Mouse (Mus musculus) urinary bladder, postnatal 25 days (tissue): ENCODE data around the gene Cfap161.

Source experiments
- DNase-seq: peaks from one replicate; pipeline ENCODE4 v3.0.0; 2022; ENCODE audit warnings: low spot score

Cfap161 gene

DNA sequence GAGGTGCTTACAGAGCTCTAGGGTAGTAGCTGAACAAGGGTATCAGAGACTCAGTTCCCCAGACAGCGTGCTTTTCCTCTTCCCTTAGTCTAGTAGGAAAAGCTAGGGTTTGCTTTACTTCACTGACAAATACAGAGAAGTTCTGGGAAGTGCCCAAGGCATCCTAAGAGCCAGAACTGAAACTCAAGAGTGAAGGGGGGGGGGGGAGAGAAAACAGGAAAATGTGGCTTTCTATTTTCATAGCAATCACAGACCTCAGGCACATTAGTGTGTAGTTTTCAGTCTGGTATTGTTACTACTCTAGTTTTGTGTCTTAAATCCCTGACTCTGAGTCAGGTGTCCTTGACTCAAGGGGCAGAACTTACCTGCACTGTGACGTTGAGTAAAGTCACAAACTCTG lies 7.3 kb upstream of the Cfap161 start:
- DNase-seq: no peak

DNA sequence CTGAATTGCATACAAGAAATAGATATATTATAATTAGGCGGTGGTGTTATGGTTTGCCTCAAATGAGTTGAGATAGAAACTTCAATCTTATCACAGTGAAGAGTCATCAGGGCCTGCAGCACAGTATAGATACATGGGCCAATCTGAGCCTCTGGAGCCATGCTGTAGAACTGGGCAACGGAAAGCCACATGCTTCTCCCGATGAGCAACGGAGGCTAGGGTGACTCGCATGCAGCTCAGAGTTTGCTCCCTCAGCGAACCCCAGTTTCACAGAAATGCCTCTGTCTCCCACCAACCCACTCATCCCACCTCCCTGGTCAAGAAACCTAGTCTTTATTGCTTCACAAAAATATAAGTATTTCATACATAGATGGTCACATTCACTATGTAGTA lies 6.8 kb upstream of the Cfap161 start:
- no peak for DNase-seq

DNA sequence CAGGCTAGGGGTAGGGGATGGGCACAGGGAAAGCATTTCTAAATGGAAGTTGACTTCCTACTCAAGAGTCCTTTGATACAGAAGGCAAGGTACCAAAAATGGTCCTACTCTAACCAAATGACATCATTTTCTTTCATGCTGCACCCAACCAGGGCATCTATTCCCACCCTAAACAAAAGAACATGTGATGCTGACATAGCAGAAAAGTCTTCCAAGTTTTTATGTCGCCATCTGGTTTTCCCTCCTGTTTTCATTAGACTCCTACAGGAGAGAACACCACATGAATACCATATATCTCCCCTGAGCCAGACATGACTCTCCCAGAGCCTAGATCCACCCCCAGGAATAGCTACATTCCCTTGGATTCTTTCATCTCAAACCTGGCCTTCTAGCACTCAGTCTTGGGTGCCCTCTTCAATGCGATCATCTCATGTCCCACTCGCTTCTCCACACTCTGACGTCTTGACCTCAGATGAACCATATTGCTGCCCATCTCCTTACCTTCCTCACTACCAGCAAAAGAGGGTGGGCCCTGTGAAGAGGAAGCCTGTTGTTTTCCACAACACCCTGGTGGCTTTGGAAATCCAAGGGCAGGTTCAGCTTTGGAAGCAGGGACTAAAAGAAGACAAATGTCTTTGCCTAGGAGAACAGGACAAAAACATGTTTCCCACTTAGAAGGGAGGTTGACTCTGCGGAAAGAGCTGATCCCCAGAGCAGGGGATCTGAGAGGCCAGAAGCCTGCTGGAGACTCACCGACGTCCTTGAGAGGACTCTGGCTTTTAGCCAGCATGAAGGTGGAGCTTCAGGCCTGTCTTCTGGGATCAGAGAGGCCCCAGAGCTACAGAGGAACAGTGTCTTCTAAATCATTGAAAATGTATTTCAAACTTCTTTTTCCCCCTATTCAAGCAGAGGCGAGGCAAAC lies 6.1 kb upstream of the Cfap161 start:
- DNase-seq: no peak

DNA sequence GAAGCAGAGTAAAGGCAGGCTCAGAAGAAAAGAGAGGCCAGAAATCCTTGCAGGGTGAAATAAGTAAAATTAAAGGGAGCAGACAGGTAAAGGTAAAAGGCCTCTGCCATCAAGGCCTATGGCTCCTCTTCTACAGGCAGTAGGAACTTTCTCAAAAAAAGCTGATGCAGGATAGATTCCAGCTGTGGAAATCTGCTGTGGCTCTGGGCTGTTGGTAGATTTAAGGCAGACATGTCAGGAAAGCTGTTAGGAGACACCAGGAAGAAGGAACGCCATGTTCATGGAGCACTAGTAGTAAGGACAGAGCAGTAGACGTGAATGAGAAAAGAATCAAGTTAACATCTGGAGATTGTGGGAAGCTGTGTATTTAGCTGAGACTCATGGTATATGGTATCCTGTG lies 5.4 kb upstream of the Cfap161 start:
- no peak for DNase-seq

DNA sequence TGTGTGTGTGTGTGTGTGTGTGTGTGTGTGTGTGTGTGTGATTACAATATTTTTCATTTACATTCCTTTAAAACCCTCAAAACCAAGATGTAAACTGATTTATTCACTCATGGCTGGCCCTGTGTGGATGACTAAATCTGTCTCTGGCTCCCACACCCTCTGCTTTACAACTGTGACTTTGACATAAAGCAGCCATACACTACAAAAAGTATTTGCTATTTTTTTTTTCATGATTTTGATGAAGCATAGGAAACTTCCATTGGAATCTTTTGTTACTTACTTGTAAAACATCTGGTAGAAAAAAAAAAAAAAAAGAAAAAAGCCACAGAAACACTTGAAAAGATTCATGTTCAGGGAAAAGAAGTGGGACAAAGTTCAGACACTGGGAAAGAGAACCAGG lies 3.3 kb upstream of the Cfap161 start:
- DNase-seq: no peak

DNA sequence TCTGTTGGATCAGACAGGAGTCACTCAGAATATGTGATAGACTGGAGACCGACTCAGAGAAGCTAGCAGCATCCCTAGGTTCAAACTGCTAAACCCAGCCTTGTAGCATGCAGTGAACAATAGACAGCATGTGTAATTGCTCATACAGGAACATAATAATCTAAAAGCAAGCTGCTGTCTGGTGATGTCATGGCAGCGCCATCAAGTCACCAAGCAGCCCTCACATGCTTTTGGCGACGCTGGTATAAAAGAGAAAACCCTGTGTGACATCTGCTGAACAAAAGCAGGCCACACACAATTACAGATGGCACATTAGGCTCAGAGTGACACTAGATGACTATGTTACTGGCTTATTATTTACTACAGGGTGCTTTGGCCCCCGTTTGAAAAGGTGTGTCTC lies 1.5 kb upstream of the Cfap161 start:
- no peak for DNase-seq

DNA sequence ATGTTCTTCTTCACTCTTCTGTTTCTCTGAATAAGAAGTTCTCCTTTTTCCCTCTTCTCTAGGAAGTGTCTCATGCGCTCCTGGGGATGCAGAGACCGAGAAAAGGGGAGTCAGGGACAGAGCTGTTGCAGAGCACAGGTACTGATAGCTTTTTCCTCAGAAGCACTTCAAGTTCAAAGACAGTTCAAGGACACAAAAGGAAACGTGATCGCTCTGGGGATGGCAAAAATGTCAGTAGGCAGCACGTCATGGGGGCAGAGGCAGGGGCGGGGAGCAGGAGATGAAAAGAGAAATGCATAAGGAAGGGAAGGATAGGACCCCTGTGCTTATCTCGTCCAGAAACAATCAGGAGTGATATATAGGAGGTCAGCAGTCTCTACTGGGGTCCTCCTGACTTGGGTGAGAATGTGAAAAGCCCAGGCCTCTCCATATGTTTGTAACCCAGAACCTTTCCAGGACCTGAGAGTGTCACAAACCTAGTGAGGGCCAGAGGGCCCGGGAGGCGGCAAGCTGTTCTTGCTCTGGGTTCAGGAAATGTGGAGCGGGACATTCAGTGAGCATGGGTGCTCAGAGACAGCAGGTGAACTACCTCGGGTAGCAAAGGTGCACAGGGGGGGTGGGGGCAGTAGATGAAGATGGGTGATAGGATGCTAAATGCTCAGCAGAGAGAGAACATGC lies 535 bp downstream of the Cfap161 start:
- no peak for DNase-seq

DNA sequence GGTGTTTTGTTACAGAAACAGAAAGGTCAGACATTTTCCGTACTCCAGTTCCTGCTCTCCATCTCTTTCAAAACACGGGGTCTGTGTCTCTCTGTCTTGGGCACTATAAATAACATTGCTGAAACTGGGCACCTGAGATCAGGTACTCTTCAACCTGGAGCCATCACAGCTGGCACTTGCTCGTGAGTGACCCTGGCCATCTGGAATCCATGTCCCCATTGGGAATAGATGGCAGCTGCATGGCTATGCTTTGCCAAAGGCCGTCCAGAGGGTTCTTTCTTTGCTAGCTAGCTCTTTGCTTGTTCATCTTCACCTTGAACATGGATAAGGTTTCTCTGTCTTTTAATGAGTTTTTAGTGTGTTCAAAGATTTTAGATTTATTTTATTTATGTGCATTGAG lies 13.8 kb downstream of the Cfap161 start:
- no peak for DNase-seq

DNA sequence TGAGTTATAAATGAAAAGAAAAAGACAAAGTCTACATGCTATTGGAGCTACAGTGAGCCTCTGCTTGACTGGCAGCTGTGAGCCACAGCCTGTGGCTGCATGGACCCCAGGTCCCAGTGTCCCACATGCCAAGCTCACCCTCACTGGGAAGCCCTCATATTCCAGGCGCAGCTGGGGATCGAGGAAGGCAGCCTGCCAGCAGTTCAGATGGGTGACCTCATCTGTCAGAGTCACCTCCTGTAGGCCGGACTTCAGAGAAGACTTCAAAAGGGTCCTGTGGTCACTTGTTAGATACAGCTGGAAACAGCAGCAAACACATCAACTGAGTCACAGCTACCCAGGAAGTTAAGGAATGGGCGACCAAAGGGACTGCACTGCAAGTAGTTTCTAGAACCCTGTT lies 14.7 kb downstream of the Cfap161 start:
- no peak for DNase-seq

DNA sequence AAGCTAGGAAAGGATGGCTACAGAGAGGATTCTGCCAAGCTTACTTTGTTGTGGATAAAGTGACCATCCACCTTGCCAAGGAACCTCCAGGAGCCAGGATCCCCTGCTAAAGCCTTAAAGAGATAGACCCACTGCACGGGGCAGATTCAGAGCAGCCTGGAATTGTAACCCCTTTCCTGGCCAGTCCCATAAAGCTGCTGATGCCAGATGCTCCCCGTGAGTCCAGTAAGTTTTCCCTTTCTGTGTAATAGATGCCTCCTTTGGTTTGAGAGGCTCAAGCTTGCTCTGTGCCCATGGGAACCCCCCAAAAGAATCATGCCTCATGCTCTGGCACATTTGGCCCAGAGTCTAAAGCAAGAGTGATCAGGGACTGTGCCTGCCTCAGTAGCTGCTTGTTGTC lies 15.7 kb downstream of the Cfap161 start:
- no peak for DNase-seq

DNA sequence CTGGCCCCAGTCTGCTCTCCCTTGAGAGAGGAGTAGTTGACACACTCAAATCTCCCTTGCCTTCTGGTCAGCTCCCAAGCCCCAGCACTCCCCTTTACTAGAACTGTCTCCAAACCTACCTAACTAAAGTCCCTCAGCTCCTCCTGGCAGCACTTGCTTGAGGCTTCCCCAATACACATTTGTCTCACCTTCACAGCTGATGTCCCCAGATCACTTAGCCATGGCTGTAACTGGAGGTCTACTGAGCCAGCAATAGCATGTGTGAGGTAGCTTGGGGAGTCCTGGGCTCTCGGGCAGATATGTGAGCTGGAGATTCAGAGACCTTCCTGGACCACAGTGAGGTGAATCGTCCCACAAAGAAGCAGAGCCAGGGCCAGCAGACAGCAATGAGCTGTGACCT lies 16.2 kb downstream of the Cfap161 start:
- no peak for DNase-seq

DNA sequence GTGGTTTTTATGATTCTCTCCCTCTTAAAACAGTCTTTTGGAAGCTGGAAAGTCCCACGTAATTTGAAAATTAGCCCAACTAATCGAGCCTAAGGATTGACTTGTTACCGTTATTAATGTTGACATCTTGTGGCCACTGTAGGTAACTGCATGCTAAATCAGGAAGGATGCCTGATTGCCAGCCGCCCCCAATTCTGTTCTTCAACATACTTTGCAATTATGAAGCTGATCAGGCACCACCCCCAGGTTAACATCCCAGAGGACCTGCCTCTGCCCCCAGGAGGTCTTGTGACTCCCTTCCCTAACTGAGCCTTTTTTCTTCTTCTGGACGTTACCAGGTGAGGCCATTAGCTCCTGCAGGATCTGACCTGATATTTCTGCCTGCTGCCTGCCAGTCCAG lies 20.0 kb downstream of the Cfap161 start:
- DNase-seq: peak; percentile 9

DNA sequence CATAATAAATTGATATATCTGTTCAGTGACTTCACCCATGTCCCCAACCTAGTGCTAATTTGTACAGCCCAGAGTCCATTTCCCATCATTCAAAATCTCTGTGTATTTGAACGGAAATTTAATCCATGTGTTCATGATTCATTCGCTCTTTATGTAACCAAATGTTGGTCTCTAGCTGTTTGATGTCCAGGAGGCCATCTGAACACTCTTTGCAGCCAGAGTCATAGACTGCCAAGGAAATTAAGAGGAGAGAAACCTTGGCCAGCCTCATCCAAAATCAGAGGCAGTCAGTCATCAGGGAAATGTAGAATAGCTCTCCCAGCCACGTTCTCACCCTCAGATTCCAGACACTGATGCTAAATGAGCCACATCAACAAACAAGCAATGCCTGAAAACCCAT lies 31.0 kb downstream of the Cfap161 start:
- no peak for DNase-seq

DNA sequence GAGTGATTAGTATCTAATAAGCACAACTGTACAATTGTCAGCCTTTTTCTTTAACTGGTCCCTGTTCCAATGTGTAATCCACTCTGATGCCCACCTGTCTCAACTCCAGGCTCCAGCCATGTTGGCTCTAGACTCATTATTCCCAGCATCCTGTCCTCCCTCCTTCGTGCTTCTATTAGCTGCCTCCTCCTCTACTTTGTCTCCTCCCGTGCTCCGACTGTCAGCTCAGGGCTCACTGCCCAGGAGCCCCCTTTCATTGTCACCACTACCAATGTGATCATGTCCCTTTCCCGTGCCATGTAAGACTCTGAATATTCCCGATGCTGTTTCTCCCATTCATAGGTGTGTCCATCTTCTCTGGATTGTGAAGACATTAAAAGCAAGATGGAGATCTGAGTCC lies 32.3 kb downstream of the Cfap161 start:
- DNase-seq: no peak

DNA sequence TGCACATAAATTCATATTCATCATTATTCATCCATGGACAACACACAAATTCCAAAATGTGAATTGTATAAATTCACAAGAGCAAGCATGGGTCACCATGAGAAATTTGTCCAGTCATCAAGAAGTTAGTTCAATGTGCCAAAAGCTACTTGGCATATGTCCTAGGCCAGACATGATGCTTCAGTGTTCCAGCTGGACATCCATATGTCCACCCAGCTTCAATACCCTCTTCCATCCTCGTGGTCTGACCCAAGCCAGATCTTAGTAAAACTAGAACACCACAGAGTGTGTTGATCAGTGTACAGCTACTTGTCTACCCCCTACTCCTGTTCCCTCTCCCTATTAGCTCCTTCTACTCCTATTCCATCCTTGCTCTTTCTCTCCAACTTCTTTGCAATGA lies 43.6 kb downstream of the Cfap161 start:
- no peak for DNase-seq

DNA sequence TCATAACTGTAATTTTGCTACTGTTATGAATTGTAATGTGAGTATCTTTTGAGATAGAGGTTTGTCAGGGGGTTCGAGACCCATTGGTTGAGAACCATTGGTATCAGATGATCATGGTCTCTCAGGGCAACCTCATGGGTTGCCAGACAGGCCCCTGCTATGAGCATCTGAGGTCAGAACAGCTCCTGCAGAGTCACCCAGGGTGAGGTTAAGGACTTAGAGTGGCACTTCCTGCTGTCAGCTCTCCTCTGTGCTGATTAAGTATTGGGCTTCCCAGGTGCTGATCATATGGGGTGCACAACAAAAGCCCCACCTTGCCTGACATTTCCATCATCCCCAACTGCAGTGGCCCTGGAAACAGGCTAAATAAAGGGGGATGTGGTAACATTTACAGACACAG lies 46.3 kb downstream of the Cfap161 start:
- DNase-seq: no peak

DNA sequence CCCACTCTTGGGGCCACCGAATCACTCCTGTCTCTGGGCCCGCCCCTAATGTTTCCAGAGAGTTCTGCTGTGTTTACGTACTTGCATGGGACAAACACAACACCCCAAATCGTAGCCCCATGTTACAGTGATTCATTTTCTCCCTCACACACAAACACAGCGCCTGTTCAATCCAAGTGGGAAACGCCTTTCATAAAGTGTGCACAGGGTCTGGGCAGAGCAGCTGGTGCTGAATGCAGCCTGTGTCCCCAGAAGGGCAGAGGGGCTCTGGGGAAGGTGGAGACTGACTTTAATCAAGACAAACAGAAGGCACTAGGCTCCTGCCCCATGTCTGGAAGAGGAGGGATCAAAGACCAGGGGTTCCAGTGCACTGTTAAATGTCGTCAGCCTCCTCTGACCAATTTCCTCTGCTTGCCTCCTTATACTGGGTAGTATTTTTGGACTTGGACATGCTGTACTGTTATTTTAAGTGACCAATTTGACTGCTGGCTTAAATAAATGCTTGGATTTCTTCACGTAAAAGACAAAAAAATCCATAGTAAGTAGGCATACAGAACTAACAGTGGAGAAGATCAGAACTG lies 48.5 kb downstream of the Cfap161 start:
- DNase-seq: no peak

DNA sequence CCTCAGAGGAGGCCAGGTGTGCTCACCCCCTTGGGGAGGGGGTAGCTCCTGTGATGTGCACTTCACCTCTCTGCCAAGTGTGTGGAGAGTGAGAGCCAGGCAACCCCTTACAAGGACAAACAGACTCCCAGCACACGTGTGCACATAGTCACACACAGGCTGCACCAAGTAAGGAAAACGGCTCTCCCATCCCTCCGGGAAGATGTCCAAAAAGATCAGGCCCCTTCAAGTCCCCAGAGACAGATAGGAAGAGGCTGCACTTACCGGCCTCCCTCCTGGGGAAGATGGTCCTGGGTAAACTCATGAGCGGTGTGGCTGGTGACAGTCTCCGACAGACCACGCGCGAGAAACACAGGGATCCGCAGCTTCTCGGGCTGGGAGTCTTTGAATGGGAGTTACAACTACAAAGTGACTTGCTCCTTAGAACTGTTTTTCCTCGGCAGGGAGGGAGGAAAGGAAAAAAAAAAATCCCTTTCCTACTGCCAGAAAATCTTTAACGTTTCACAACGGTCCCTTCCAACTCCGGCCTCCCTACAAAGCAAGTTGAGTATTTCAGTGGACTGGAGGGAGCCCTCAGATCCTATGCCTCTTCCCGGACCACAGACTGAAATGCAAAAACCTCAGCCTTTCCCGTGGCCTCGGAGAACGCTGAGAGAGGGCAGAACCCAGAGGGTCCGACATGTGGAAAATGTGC lies 49.1 kb downstream of the Cfap161 start, which contains the start of gene Il16:
Gene Il16 (minus strand): TSS at position 314 of the 694 bp plus-strand sequence.
- DNase-seq: no peak

DNA sequence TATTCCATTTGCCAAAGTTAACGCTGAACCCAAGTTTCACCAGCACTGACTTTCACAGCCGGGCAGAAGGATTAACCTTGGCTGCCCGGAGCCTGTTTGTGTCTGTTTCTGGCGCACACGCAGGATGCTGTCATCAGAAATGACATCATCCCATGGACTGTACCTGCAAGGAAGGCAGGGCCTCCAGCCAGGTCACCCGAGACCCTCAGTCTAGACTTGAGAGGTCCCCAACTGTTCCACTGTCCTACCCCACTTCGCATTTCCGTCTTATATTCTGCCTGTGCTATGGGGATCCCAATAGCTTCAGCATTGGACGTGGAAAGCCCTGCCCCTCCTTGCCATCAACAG lies 49.6 kb downstream of the Cfap161 start:
- DNase-seq: no peak

DNA sequence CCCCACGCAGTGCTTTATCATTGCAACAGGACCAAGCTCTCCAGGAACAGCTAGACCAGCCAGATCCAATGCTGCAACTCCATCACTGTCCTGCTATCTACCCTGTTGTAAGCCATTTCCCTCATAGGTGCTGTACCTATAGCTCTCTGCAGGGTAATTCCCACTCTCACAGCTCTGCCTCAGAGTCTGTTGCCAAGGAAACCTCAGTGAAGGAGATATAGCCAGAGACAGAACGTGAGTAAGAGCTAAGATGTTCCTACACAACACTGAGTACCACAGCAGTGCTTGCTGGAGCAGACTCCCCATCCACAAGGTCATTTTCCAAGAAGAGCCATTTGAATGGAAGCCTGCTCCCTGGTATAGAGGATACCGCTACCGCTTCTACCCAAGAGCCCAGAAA lies 50.4 kb downstream of the Cfap161 start:
- no peak for DNase-seq

DNA sequence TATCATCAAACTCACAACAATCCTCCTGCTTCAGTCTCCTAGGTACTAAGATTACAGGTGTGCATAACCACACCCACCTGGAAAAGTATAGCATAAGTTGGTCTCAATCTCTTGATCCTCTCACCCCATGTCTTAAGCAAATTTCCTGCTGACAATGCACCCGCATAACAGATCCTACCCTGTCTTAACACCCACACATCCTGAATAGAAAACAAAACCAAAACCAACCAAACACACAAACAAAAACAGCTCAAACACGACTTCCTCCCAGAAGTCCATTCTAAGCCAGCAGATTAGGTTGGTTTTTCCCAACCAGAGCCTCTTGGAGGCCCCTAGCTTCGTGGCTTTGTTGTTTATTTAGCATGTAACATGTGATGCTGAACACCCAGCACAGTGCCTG lies 52.0 kb downstream of the Cfap161 start:
- DNase-seq: no peak

DNA sequence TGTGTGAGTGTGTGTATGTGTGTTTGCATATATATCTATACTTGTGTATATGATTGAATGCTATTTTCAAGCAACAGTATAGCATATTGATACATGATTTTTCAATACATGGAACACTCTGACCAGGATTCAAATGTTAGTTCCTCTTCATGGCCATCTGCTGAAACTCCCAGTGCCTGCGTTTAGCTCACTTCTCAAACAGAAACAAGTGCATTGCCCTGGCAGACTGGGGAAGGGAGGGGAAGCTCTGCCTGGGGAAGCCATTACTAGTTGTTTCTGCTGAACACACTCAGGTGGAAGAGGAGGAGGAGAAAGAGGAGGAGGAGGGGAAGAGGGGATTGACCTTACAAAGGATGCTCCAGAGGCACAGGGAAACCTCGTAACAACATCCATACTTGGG lies 52.7 kb downstream of the Cfap161 start:
- no peak for DNase-seq
